15 mouse cellular contexts compared by ENCODE assay signal in genomic region chr5:43184834-43185233, GRCm38 (mm10).
"Had no signal": no experiment of that assay in that cellular context is flagged by ENCODE, and none has a peak within 500 bp of the region (broad histone marks: within the 10 kb centered on the region; RNA-seq: fewer than 3 reads in every experiment).

No protein-coding gene starts in this region.

- H3K9me3 ChIP-seq: liver, embryonic 13.5 days; liver, embryonic 15.5 days; lung, embryonic 15.5 days; midbrain, embryonic 13.5 days; midbrain, embryonic 15.5 days; neural tube, embryonic 13.5 days; neural tube, embryonic 15.5 days had no signal

- DNase-seq: liver, embryonic 13.5 days; liver, postnatal 0 days; lung, adult 2 months; lung, postnatal 14 days; right cerebral cortex, postnatal 14 days; thymus, adult 18-20 months; thymus, postnatal 14 days; thymus, postnatal 36 days had no signal

- H3K4me1 ChIP-seq: liver, embryonic 13.5 days; liver, embryonic 15.5 days; lung, embryonic 15.5 days; midbrain, embryonic 13.5 days; midbrain, embryonic 15.5 days; neural tube, embryonic 13.5 days; neural tube, embryonic 15.5 days had no signal

- H3K36me3 ChIP-seq: liver, embryonic 13.5 days; liver, embryonic 15.5 days; lung, embryonic 15.5 days; midbrain, embryonic 13.5 days; midbrain, embryonic 15.5 days; neural tube, embryonic 13.5 days; neural tube, embryonic 15.5 days had no signal

- ATAC-seq: liver, postnatal 0 days; lung, postnatal 0 days; midbrain, embryonic 13.5 days; midbrain, embryonic 15.5 days had no signal

- H3K27me3 ChIP-seq: liver, embryonic 13.5 days; liver, embryonic 15.5 days; lung, embryonic 15.5 days; midbrain, embryonic 13.5 days; midbrain, embryonic 15.5 days; neural tube, embryonic 13.5 days; neural tube, embryonic 15.5 days had no signal

- H3K4me3 ChIP-seq: liver, embryonic 13.5 days; liver, embryonic 15.5 days; lung, embryonic 15.5 days; midbrain, embryonic 13.5 days; midbrain, embryonic 15.5 days; neural tube, embryonic 13.5 days; neural tube, embryonic 15.5 days had no signal
